12 mouse cellular contexts compared by ENCODE assay signal in the genomic region with DNA sequence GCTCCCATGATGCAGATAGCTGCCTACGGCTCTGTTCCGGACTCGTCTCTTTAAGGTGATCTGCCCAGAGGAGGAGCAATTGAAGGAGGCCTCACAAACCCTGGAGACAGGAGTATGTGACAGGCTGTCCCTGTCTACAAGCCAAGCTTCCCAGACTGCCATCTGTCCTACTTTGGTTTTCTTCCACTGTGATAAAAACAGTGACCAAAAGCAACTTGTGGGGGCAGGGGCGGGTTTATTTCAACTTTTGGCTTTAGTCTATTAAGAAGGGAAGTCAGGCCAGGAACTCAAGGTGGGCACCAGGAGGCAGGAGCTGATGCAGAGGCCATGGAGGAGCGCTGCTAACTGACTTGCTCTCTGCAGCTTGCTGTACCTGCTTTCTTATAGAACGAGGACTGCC.
DNase-seq lines count a peak whose midpoint lies in the region; ATAC-seq lines count a peak whose summit lies in the region.
"Had no signal": no experiment of that assay in that cellular context is flagged by ENCODE, and none has a peak within 500 bp of the region (broad histone marks: within the 10 kb centered on the region; RNA-seq: fewer than 3 reads in every experiment).

No protein-coding gene starts in this region.

- peak; percentile 25 to 51 for DNase-seq in left cerebral cortex, adult 18-20 months (ENCODE audit: low spot score in 2 of 2)
- no peak for DNase-seq in left cerebral cortex, adult 11 months (ENCODE audit: low spot score)
- DNase-seq in cerebellum, adult 11-12 months = peak; percentile 73
- DNase-seq in cerebellum, postnatal 14 days = peak; percentile 63 to 83
- DNase-seq in layer of hippocampus, postnatal 36 days = peak; percentile 31 to 33
- no peak for DNase-seq in retina, embryonic 14.5 days (ENCODE audit: low spot score)
- DNase-seq in urinary bladder, postnatal 14 days (ENCODE audit: low spot score) = no peak
- DNase-seq: gastrocnemius, postnatal 36 days; kidney, adult 2 months; lung, adult 18-20 months; thymus, postnatal 14 days had no signal

- ATAC-seq in megakaryocyte, adult 5-6 weeks (ENCODE audit: poor library complexity, severe bottlenecking) = no peak

Comparison
In these comparisons a context has a peak if more than half of its experiments do, and no peak if none do; other contexts are left out.
1. DNase-seq: peak in left cerebral cortex, adult 18-20 months (2 of 2), cerebellum, adult 11-12 months (single experiment), cerebellum, postnatal 14 days (2 of 2) and layer of hippocampus, postnatal 36 days (2 of 2); none in left cerebral cortex, adult 11 months (single experiment), retina, embryonic 14.5 days (single experiment) and urinary bladder, postnatal 14 days (single experiment).